Mouse (Mus musculus): Measurements from ENCODE around the gene Mpp2.

The Mpp2 gene

DNA sequence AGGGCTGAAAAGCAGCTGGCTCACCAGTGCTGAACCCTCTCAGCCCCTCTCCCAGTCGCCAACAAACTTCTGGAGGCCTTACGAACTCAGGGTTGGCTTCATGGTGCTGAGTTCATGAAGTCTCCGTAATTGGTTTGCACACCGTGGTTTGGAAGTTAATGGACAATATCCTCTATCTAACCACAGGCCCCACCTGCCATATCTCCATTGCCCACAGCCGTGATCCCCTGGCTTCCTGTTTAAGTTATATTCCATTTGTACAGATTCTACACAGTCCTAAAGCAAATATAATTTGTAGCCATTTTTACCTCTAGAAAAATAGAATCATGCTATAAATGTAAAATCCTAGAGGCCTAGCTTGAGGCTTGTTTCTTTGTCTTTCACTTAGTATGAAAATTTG, 15.6 kb downstream of the Mpp2 start:
- DNase-seq (ENCODE audit: low read depth, low spot score): no peak

DNA sequence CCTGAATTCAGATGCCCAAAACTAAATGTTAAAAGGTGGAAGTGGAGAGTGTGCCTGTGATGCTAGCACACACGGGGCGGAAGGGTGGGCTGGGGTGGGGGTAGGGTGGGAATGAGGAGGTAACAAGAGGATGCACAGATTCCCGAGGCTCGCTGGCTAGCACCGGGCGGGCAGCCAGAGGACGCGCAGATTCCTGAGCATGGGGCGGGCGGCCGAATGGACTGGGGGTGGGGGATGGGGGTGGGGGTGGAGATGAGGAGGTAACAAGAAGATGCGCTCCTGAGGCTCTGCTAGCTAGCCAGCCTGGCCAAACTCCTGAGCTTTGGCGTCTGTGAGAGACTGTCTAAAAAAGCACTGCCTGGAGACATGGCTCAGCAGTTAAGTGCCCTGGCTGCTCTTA, 17.9 kb downstream of the Mpp2 start:
- no peak for DNase-seq (ENCODE audit: low read depth, low spot score)

DNA sequence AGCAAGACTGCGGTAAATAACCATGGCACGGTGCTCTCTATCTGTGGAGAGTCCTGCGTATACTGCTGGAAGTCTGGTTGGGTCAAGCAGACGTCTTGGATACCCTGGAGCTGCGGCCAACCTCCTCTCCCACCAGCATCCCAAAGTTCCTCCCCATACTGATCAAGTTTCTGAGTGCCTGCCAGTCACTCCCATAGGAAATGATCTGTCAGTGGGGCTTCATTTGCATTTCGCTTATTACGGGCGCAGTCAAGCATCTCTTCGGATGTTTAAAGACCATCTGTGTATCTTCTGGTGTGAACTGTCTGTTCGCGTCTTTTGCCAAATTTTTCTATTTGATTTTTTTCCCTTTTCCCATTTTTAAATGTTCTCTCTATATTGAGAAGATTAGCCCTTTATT, 18.7 kb downstream of the Mpp2 start:
- DNase-seq (ENCODE audit: low read depth, low spot score): no peak

DNA sequence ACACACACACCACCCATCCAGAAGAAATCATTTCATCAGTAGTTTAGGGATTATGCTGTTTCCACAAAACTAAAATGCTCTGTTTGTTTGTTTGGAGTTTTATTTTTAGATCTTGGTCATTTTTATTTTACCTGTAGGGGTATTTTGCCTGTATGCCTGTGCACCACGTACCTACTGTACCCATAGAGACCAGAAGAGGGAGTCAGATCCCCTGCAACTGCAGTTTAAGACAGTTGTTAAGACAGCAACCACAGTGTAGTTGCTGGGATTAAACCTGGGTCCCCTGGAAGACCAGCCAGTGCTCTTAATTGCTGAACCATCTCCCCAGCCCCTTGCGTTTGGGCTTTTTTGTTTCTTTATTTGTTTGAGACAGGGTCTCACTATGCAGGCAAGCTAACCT, 19.3 kb downstream of the Mpp2 start:
- no peak for DNase-seq (ENCODE audit: low read depth, low spot score)

DNA sequence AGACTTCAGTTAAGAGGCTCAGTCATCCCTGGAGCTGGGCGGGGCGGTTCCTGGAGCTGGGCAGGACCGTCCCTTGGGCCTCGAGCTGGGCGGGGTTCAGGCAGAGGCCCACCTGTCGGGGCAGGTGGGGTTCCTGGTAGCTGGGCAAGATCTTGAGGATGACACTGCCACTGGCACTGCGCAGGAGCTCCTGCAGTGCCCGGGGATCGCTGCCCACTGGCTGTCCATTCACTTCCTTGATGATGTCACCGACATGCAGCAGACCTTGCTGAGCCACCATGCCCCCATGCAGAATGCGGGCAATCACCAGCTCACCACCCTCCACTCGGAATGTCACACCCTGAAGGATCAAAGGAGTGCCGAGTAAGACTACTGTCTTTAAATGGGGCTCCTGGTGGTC, 25.2 kb downstream of the Mpp2 start:
- DNase-seq (ENCODE audit: low read depth, low spot score): no peak

DNA sequence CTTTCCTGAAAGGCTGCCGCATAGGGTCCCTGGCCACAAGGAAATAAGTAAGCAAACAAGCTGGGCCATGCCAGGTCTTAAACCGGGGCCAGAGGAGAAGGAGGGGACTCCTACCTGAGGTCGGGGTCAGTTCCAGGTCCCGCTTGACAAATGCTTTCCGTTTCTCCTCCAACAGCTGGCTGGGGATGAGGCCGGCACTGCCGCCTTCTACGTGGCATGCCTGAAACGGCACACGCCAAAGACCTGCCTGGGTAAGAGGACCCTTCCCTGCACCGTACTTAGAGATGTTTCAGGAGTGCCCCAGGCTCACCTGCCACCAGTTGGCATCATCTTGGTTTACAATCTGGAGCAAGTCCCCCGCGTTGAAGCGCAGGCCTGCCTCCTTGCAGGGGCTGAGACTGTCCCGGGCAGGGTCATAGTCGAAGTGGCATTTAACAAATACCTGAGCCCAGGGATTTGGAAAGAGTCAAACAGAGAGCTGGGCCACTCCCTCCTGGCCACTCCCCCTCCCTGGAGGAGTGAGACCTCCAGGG, 26.3 kb downstream of the Mpp2 start:
- no peak for DNase-seq (ENCODE audit: low read depth, low spot score)

DNA sequence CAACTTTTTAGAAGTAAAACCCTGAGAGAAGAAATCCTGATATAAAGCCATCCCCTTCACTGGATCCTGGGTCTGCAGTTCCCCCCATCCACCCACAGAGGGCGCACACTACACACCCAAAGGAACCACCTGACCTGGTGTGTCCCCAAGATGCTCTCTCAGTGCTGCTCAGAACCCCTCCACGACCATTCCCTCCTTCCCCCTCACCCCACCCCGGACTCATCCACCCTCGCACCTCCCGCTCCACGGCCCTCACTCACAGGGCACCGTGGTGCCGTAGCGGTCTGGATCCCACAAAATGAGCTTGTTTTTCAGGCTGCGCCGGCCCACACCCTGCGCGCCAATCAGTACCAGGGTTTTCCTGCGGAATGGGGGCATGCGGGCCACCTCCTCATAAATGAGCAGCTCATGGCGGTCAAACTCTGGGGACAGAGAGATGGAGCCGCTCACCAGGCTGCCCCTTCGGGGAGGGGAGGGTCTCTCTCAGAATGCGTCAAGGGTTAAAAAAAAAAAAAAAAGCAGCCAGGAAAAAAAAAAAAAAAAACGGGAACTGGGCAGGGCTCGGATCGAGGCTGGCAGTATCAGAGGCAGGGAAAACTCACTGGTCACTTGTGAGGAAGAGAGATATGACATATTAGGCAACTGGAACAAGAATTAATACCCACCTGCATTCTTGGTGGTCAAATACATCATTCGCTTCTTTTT, 26.9 kb downstream of the Mpp2 start:
- DNase-seq (ENCODE audit: low read depth, low spot score): no peak

DNA sequence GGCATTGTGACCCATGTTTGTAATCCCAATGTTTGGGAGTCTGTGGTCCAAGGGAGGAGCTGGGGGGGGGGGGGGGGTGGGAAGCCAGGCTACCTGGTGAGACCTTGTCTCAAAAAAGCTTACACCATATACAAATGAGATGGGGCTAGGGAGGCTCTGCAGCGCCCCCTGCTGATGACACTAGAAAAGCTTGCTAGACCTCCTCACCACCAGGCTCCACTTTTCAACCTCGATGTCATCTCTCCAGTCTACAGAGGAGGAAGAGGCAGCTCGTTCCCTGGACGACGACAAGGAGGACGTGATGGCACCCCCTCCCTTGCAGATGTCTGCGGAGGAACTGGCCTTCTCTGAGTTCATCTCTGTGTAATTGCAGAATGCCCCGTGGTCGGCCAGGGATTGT, 34.5 kb downstream of the Mpp2 start:
- peak; percentile 47 for DNase-seq (ENCODE audit: low read depth, low spot score)

DNA sequence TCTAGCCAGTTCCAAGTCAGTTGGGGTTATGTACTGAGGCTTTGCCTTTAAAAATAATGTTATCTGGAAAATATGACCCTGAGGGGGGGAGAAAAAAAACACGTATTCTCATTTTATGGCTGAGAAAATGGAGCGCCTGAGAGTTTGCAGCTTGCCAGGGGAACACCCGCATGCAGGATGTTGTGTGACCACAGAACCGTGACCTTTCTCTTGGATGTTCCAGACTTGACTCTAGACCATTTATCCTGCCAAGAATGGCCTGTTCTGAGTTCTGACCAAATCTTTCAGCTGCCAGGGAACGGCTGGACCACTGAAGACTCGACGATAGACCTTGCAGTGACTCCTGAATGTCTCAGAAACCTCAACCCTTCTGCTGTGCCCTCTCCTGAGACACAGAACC, 35.1 kb downstream of the Mpp2 start:
- DNase-seq (ENCODE audit: low read depth, low spot score): no peak

DNA sequence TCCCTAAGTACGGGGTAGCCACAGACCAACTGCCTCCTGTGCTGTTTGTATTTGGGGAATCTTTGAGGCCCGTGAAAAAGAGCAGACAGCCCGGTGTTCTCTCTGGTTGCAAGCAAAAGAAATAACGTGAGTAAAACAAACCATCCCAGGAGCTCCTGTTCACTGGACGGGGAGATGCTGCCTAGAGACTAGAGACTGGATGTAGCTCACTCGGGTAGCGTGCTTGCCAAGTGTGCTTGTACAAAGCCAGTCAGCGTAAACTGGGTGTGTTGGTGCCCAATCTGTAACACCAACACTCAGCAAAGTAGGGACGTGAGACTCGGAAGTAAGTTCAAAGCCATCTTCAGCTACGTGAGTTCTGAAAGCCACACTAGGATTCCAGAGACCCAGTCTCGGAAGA, 35.6 kb downstream of the Mpp2 start:
- no peak for DNase-seq (ENCODE audit: low read depth, low spot score)

DNA sequence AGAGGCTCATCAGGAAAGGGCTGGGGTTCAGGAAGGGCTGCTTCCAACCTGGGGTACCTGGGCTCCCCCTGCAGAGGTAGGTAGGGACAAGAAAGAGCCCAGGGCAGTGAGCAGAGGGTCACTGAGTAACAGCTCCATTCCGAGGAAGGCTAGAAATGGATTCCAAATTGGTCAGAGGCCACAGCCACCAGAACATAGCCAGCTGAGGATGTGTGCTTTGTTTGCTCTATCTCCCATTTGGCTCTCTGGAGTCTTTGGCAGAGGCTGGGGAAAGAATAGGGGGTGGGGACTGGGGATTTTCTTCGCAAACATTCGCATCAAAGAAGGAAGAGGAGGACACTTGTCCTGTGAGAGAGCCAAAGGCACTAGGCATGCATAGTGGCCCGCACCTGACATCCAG, 36.4 kb downstream of the Mpp2 start:
- DNase-seq (ENCODE audit: low read depth, low spot score): no peak

DNA sequence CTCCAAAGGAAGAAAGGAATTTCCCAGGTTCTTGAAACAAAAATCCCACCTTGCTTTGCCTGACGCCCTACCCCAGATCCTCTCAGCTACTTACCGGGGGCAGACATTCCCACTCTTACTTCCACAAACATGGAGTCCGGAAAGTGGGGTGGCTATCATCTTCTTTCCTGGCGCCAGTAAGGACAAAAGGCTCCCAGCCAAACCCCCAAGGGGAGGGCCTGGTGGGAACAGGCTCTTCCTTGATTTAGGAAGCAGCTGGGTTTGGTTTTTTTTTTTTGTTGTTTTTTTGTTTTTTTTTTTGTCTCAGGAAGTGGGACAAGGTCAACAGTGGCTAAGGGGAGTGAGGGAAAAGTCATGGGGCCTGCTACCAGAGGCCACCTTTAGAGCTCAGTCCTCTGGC, 36.8 kb downstream of the Mpp2 start:
- no peak for DNase-seq (ENCODE audit: low read depth, low spot score)

DNA sequence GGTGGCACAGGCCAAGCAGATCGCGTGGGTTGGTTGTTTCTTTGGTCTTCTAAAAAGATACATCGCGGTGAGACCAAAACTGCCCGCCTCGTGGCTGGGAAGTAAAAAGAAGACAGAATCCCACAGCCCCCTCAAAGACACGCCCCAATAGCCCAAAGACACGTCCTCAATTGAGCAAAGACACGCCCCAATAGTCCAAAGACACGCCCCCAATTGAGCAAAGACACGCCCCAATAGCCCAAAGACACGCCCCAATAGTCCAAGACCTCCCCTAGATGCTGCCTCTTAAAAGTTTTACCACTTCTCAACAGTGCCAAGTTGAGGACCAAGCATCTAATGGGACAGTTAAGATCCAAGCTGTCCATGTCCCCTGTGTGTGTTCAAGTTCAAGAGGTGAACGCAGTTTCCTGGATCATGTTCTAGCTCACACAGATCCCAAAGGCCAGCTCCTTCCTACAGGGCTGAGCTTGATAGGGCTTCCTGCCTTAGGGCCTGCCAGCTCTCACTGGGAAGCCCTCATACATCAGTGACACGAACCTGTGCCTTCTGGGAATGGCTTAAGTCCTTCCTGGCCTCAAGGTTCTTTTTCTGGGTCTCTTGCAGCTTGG, 38.3 kb downstream of the Mpp2 start:
- DNase-seq (ENCODE audit: low read depth, low spot score): no peak

DNA sequence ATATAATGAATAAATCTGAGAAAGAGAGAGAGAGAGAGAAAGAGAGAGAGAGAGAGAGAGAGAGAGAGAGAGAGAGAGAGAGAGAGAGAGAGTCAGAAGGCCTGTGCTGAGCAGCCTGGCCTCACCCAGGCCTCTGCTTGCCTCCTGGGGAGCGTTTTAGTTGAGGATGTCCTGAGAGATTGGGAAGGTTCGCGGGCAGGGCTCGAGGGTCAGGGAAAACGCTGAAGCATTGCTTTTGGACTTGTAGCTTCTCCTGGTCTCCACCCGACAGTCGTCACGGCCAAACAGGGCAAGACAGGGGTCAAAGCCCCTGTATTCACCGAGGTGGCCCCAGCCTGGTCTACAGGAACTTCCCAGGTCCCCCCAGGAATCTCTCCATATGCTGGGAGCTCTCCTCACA, 41.7 kb downstream of the Mpp2 start:
- no peak for DNase-seq (ENCODE audit: low read depth, low spot score)

DNA sequence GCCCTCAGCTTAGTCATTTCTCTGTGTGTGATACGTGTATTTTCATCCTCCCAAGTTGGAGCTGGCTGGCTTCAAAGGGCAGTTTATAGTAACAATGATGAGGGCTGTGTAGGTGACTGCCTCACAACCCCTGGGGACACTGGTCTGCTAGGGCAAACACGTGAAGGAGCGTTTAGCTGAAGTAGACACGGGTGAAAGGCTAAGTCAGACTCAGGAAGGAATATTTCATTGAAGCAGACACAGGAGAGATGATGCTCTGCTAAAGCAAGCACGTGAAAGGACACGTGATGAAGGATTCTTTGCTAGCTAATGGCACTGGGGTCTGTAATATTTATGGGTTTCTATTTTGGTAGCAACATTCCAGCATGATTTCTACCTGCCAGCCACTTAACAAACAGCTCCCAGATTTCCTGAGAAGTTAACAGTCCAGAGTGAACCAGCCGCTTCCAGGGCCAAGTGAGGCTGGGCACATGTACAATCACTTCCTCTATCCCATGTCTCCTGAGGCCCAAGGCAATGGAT, 43.6 kb downstream of the Mpp2 start:
- DNase-seq (ENCODE audit: low read depth, low spot score): no peak

DNA sequence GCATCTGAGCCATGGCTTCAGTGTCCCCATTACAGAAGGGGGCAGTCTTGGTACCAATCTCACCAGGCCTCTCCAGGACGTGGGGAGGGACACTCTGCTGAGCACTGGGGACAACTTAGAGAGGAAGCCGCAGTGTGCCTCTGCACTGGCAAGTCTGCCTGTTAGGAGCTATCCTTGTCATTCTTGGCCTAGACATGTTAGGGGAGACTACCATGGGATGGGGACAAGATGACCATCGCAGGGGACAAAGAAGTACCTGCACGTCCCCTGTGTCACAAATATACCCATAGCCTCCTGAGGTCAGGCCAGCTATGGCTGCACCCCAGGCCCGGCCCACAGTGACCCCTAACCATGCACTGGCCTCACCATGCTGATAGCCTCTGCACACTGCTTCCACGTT, 44.9 kb downstream of the Mpp2 start:
- no peak for DNase-seq (ENCODE audit: low read depth, low spot score)

DNA sequence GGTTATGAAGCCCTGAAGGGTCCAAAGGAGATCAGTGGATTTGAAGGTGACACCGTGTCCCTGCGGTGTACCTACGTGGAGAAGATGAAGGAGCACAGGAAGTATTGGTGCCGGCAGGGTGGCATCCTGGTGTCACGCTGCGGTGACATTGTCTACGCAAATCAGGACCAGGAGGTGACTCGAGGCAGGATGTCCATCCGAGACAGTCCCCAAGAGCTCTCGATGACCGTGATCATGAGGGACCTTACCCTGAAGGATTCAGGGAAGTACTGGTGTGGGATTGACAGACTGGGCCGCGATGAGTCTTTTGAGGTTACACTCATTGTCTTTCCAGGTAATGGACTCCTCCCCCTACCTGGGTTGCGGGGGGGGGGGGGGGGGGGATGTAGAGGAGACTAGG, 45.3 kb downstream of the Mpp2 start:
- no peak for DNase-seq (ENCODE audit: low read depth, low spot score)

DNA sequence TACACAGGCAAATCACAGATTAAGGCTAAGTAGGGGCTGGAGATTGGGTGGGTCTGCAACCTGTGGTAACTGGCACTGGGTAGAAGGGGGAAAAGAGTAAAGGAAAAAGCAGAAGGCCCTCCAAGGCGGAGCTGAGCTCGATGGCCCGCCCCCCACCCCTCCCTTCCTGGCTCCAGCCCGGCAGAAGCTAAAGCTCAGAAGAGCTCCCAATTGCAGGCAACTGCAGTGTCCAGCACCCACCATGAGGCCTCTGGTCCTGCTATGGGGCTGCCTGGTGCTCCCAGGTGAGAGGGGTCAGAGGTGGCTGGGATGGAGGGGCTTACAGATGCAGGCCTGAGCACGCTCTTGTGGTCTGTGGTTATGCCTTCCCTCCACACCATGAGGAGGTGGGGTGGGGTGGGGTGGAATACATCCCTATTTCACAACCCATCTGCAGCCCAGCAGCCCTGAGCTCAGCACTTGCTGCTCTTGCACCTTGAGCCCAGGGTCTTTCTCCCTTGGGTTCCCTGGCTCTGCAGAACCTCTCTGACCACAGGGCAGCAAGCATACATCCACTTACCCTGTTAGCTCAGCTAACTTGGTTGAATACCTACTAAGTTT, 46.9 kb downstream of the Mpp2 start, which contains the start of gene Cd300lg:
Cd300lg (plus strand) TSS at position 160 of the 600 bp plus-strand sequence.
- no peak for DNase-seq (ENCODE audit: low read depth, low spot score)

DNA sequence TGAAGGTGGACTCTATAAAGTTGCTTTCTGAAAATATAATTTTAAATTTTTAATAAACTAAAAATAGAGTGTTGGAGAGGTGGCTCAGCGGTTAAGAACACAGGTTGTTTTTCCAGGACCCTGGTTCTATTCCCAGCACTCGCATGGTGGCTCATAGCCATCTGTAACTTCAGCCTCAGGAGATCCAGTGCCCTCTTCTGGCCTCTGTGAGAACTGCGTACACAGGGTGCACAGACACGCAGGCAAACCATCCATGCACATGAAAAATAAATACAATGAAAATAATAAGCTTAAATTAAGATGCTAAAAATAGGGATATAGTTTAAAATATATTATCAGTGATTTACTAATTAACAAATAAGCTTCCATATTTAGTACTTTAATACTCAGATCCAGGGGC, 47.7 kb downstream of the Mpp2 start:
- DNase-seq (ENCODE audit: low read depth, low spot score): no peak

DNA sequence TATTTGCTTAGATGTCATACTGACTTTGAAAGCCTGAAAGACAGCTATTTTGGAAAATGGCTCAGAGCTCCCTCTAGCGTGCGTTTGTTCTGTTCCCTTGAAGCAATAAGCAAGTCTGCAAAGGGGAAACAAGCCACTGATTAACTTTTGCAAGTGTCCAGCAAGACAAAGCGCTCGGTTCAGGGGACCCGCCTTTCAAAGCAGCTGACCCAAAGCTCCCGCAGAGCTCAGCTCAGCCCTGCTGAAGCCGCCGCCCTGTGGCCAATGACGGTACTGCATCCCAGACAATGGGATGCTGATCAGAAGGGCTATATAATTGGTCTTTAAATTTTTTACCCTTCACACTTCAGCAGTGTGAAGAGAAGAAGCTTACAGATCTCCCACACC, 48.2 kb downstream of the Mpp2 start:
- DNase-seq (ENCODE audit: low read depth, low spot score): peak; percentile 94

DNA sequence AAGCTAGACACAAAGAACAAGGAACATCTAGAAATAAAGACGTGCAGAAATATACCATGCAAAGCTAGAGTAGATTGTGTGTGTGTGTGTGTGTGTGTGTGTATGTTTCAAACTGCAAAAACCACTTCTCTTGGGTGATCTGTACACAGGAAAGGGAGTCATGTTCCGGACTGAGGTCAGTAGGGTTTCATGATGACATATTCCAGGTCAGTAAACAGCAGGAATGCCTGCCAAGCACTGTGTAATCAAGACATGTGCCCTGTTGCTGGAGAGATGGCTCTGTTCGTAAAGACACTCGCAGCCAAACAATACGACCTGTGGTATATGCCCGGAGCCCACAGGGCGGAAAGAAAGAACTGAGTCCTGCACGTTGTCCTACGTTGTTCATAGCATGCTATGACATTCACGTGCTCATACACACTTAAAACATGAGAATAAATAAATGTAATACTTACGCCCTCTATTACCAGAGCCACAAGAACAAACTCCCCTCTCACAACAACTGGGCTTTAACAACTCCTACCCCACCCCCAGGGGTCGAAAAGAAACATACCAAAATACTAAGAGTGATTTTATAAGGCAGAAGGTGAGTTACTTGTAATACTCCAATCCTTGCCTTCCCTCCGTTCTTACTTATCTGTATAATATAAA, 48.7 kb downstream of the Mpp2 start:
- no peak for DNase-seq (ENCODE audit: low read depth, low spot score)

DNA sequence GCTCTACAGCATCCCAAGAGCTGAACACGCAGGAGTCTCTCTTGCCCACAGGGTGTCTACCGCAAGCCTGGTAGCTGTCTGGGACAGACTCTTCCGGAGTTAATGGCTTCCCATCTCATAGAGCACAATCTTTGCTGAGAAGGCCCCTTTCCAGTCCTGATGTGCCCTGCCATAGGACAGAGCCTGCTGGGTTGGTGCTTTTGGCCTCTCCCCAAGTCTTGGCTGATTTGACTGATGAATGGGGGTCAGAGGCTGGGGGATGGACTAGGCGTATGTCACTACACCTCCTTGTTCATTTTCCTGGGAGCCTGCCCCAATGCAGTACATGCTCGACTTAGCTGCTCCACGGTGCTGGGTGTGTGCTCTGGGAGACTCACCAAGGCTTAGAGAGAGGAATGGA, 50.5 kb downstream of the Mpp2 start:
- no peak for DNase-seq (ENCODE audit: low read depth, low spot score)

Measured in WW6 (cell line).